Mouse (Mus musculus) G1E (cell line): ENCODE data around the gene Ankrd50. TPM values are rescaled to one million over a fixed set of nuclear protein-coding genes. Genes with fewer than 3 reads are reported as not detected.

Experiments used
- ATAC-seq: 2 replicates; pipeline ENCODE4 v1.8.0; 2016; ENCODE audit warnings: mild to moderate bottlenecking; ENCODE audit not compliant: insufficient number of reproducible peaks, poor library complexity, low FRiP score, severe bottlenecking; ENCODE audit errors: extremely low read depth
- DNase-seq: peaks from one replicate; pipeline ENCODE4 v3.0.0; 2012; ENCODE audit warnings: low spot score
- H3K27me3 ChIP-seq: 2 replicates; pipeline ENCODE4 v1.6.1; 2012; ENCODE audit warnings: mild to moderate bottlenecking, low read length, inconsistent platforms; ENCODE audit not compliant: insufficient read depth
- H3K36me3 ChIP-seq: replicated peaks from 2 replicates; pipeline ENCODE3; 2012; ENCODE audit warnings: mild to moderate bottlenecking, inconsistent platforms
- H3K4me1 ChIP-seq: 2 replicates; pipeline ENCODE4 v1.6.1; 2012; ENCODE audit warnings: low read depth, low read length, inconsistent platforms, mixed read lengths; ENCODE audit not compliant: insufficient read depth
- H3K4me3 ChIP-seq: 2 replicates; pipeline ENCODE4 v1.5.1; 2012; ENCODE audit warnings: low read depth, mild to moderate bottlenecking, inconsistent platforms, low read length, moderate library complexity, mixed read lengths
- H3K9me3 ChIP-seq: replicated peaks from 2 replicates; pipeline ENCODE4 v1.6.1; 2012; ENCODE audit warnings: inconsistent platforms
- CTCF ChIP-seq: IDR thresholded peaks from 2 replicates; pipeline ENCODE4 v1.5.1; 2012; ENCODE audit warnings: low read depth, low read length, inconsistent platforms, mixed read lengths
- GATA1 ChIP-seq: IDR thresholded peaks from 2 replicates; pipeline ENCODE4 v1.6.1; 2012; ENCODE audit warnings: borderline replicate concordance, low read length, inconsistent platforms, mixed read lengths
- GATA2 ChIP-seq: IDR thresholded peaks from 2 replicates; pipeline ENCODE4 v1.6.1; 2012; ENCODE audit warnings: low read depth, low read length, inconsistent platforms, borderline replicate concordance
- POLR2AphosphoS5 ChIP-seq: IDR thresholded peaks from 2 replicates; pipeline ENCODE4 v1.6.1; 2012; ENCODE audit warnings: low read depth, low read length, inconsistent platforms; ENCODE audit not compliant: insufficient replicate concordance
- TAL1 ChIP-seq: conservative IDR thresholded peaks from 2 replicates; pipeline ENCODE4 v1.6.1; 2012; ENCODE audit warnings: low read depth, low read length, inconsistent platforms, mixed read lengths
- polyA plus RNA-seq: library from polyadenylated mRNA; stranded (reverse); fragments of >175 nt; gene quantifications from 2 replicates; pipeline ENCODE4 v1.2.3, GENCODE M21; 2012
- total RNA-seq, 2 experiments: library from RNA; stranded (forward) in 1 of 2; stranded (reverse) in 1 of 2; fragments of 200-1000 nt in 1 of 2; fragments of >200 nt in 1 of 2; fragmentation: Nextera tagmentation in 1 of 2; gene quantifications; 2 replicates each; pipeline ENCODE4 v1.2.3; 2014 to 2017

Gene Ankrd50
- total and polyA plus RNA-seq, 3 experiments = 1.5 to 6.7 (median 2.8) TPM

- TF ChIP-seq GATA1 (no peak), CTCF (no peak), TAL1 (no peak), POLR2AphosphoS5 (no peak), GATA2 (no peak)
Measured at GRCm38 (mm10) chr3:38440564-38440991, 44.1 kb downstream of the Ankrd50 start.

DNA sequence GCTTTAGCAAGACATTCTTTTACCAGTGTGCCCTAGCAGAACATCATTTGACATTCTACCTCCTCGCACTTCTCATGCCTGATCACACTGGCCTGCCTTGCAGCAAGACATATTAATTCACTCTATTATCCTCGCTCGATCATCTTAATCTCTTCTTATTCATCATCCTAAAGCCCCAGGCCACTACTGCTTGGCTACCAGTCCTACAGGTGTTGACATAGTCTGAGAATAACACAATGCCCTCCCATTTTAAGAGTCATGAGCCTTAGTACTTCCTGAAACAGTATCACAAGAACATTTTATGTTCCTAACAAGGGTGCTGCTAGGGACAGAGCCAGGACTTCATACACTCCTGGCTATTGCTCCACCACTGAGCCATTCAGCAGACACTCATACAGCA lies 48.0 kb downstream of the Ankrd50 start:
- H3K4me1 ChIP-seq = no peaks in the 10 kb centered on the region
- TF ChIP-seq GATA1 = no peak
- TF ChIP-seq TAL1 = no peak
- no peak for TF ChIP-seq POLR2AphosphoS5
- TF ChIP-seq GATA2 = no peak
- TF ChIP-seq CTCF = no peak
- ATAC-seq (no peak), DNase-seq (no peak)
- no peaks in the 10 kb centered on the region for H3K9me3 ChIP-seq
- no peaks in the 10 kb centered on the region for H3K36me3 ChIP-seq
- H3K4me3 ChIP-seq = no peak overlapping the region
- no peaks in the 10 kb centered on the region for H3K27me3 ChIP-seq

More at GRCm38 (mm10) chr3:38440564-38440991, 44.1 kb downstream of the Ankrd50 start:
- H3K36me3 ChIP-seq = no peaks in the 10 kb centered on the region
- H3K27me3 ChIP-seq = no peaks in the 10 kb centered on the region
- H3K9me3 ChIP-seq = no peaks in the 10 kb centered on the region
- no peaks in the 10 kb centered on the region for H3K4me1 ChIP-seq
- H3K4me3 ChIP-seq = no peak overlapping the region
- no peak for ATAC-seq
- no peak for DNase-seq

DNA sequence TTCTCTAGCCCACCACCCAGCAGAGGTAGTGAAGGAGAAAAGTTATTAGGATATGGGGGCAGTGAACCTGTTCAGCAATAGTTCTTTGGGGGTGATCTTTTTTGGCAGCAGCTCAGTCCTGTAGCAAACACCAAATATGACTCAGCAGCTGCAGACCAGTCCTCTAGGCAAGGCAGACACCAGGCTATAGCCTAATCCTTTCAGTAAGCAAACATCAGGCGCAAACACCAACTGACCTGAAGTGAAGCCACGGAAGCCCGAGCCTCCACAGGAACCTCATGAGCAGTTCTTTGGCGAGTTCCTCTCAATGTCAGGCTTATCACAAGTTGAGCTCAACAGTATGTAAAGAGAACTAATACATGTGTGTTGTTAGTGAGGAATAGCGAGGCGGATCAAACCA lies 48.8 kb downstream of the Ankrd50 start:
- no peak for ATAC-seq
- H3K36me3 ChIP-seq = no peaks in the 10 kb centered on the region
- DNase-seq = no peak
- no peaks in the 10 kb centered on the region for H3K4me1 ChIP-seq
- no peak for TF ChIP-seq GATA2
- TF ChIP-seq GATA1 = no peak
- TF ChIP-seq TAL1 = no peak
- TF ChIP-seq CTCF = no peak
- no peak for TF ChIP-seq POLR2AphosphoS5
- no peaks in the 10 kb centered on the region for H3K27me3 ChIP-seq
- H3K9me3 ChIP-seq = no peaks in the 10 kb centered on the region
- no peak overlapping the region for H3K4me3 ChIP-seq

GRCm38 (mm10) chr3:38434486-38434885 lies 50.2 kb downstream of the Ankrd50 start:
- Histone ChIP-seq H3K9me3 (no peaks in the 10 kb centered on the region), H3K36me3 (no peaks in the 10 kb centered on the region), H3K27me3 (no peaks in the 10 kb centered on the region), H3K4me3 (no peak overlapping the region), H3K4me1 (no peaks in the 10 kb centered on the region)
- TF ChIP-seq GATA2 (no peak), GATA1 (no peak), TAL1 (no peak), POLR2AphosphoS5 (no peak), CTCF (no peak)
- ATAC-seq (no peak), DNase-seq (no peak)

- H3K4me1 ChIP-seq = no peaks in the 10 kb centered on the region
- no peak for ATAC-seq
- TF ChIP-seq POLR2AphosphoS5 = no peak
- no peak for TF ChIP-seq CTCF
- TF ChIP-seq GATA2 = no peak
- TF ChIP-seq GATA1 = no peak
- no peak for TF ChIP-seq TAL1
- no peaks in the 10 kb centered on the region for H3K9me3 ChIP-seq
- H3K27me3 ChIP-seq = no peaks in the 10 kb centered on the region
- no peaks in the 10 kb centered on the region for H3K36me3 ChIP-seq
- no peak overlapping the region for H3K4me3 ChIP-seq
- DNase-seq = no peak
Measured at GRCm38 (mm10) chr3:38433495-38434464, 50.9 kb downstream of the Ankrd50 start.

GRCm38 (mm10) chr3:38431461-38431860 lies 53.2 kb downstream of the Ankrd50 start:
- DNase-seq = no peak
- no peak for TF ChIP-seq GATA2
- TF ChIP-seq TAL1 = no peak
- no peak for TF ChIP-seq POLR2AphosphoS5
- TF ChIP-seq GATA1 = no peak
- TF ChIP-seq CTCF = no peak
- ATAC-seq = no peak
- H3K4me3 ChIP-seq = no peak overlapping the region
- no peaks in the 10 kb centered on the region for H3K36me3 ChIP-seq
- H3K27me3 ChIP-seq = no peaks in the 10 kb centered on the region
- H3K9me3 ChIP-seq = no peaks in the 10 kb centered on the region
- no peaks in the 10 kb centered on the region for H3K4me1 ChIP-seq
